Mouse (Mus musculus) spleen, adult 12 weeks (tissue): Measurements from ENCODE around the gene Ppp1ca.

ENCODE experiments used
- DNase-seq: peaks from one replicate; pipeline ENCODE4 v3.0.0; 2022; ENCODE audit warnings: low spot score

The Ppp1ca gene

DNA sequence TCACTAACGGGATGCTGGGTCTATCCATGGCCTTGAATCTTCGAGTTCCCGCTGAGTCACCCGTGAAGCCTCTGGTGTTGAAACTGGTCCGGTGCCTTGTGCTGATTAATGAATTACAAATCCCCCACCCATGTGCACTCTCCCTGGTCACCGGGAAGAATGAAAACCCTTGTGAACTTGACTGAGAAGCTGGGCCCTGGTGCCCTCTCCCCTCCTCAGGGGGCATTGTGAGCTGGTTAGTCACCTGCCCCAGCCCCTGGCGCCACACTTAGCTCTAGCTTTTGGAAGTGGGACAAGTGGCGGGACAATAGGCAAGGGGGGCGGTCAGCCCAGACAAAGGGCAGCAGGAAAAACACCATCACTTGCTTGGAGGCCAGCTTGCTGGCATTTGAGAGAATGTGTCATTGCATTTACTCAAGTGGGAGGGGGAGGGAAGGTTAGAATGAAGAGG lies 21.7 kb downstream of the Ppp1ca start:
- DNase-seq: no peak

DNA sequence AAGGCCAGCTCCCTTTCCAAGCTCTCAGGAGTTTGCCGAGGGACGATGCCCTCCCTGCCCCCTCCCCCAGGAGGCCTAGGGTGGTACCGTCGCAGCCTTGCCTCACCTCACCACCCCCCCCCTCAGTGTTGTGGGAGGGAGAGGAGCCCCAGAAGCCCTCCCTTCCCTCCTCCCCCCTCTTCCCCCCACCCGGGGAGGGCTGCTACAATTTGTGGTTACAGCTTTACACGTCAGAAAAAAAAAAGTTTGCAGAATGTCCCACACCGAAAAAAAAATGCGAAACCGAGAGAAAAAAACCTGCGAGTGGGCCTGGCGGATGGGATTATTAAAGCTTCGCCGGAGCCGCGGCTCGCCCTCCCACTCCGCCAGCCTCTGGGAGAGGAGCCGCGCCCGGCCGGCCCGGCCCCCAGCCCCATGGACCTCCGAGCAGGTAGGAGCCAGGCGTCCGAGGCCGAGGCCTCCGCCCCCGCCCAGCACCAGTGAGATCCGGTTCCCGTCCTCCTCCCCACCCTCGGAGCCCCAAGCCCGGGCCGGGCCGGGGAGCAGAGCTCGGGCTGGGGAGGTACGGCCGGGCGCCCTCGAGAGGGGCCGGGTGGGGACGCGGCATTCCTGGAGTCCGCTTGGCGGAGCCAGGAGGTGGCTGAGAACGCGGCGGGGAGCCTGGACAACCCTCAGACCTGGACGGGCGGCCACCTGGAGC lies 22.4 kb downstream of the Ppp1ca start, which contains the start of the genes Clcf1 and AC109138.7:
TSS of gene Clcf1 (plus strand) at position 168 of the 700 bp plus-strand sequence.
TSS of gene AC109138.7 (plus strand) at position 287 of the 700 bp plus-strand sequence.
- DNase-seq: peak; percentile 56

DNA sequence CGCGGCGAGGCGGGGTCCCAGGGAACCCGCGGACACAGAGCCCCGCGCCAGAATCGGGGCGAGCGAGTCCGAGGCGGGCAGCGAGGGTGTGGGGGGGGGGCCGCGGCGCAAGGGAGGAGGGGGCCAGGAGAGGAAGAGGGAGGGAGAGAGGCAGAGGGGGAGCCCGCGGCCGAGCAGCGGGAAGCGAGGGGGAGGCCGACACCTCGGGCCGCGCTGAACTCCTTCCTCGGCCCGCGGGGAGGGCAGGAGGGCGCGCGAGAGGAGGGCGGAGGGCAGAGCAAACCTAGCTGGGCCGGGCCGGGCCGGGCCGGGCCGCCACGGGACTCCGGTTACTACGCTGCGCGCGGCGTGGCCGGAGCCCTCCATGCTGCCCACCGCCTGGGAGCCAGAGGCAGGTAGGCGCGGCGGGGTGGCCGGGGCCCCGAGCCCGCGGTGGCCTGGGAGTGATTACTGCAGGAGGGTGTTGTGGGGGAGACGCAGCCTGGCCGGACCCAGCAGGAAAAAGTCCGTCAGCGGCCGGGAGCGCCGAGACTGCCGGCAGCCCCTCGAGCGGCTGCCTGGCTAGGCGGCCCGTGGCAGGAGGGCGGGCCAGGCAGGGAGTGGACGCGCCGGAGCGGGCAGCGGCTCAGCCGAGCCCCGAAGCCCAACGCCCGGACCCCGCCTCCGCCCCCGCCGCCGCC lies 23.0 kb downstream of the Ppp1ca start:
- no peak for DNase-seq

DNA sequence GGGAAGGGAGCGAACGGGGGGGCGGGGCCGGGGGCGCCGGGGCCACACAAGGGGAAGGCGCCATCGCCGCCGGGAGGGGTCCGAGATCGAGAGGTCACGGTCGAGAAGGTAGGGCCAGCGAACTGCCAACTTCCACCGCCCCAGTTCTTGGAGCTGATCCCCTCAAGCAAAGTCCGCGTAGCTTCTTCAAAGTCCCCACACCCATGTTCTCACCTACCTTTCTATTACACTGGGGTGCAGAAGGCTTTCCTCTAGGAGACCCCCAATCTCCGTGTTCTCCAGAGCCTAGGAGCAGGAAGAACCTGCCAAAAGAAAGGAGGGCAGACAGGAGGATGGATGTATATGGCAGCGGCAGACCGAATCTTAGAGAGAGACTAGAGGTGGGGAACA lies 23.6 kb downstream of the Ppp1ca start:
- DNase-seq: no peak

DNA sequence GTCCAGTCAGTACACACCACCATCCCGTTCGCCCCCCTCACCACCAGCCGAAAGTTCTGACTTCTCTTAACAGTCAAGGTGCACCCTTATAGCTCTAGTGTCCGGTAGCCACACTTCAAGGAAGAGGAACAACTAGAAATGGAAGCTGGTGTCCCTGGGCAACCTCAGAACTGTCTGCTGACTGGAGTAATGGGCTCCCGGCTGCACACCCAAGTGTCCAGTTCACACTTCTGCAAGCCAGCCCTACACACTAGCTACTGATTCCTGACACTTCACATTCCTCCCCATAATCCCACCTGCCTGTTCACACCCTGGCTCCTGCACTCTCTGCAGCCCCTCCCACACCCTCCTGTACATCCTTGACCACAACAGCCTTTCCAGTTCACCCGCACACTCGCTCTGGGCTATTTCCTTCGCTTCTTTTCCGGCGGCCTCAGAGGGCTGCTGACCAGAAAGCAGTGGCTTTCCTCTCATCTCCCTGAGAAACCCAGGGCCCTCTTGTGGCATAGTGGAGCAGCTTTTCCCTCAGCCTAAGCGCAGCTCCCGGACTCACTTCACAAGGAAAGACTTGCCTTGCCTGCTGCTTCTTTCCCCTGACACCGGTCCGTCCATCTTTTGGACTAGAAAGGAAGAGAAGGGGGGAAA lies 24.3 kb downstream of the Ppp1ca start:
- no peak for DNase-seq

DNA sequence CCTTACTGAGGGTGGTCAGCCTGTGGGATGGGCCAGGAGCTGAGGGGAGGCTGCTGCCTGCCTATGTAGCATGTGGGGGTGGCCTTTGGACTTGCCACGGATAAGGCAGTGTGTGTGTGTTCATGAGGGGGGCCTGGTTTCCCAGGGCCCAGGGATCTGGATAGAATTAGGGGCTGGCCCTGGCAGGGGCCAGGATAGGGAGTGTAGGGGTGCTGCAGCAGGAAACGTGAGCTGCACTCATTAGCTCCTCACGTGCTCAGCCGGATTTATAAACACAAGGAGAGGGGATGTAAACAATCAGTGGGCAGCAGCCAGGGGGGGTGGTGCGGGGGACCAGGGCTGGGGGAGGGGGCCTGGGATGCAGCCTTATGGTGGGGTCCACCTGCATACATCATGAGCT lies 25.3 kb downstream of the Ppp1ca start:
- no peak for DNase-seq

DNA sequence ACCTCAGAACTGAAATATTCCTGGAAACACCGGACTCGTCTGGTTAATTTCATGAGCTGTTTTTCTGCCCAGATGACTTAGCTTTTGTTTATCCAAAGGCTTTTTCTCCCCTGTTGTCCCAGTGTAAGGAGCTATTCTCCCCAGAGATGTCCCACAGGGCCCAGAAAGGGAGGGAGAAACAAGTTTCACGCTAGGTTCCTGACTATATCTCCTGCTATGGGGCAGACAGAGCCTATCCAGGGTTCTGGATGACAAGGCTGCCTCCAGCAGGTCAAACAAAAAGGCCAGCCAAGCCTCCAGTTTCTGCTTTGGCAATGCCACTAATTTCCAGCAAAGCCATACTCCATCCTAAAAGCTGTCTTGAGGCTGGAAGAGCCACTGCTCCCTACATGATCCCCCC lies 26.0 kb downstream of the Ppp1ca start:
- DNase-seq: no peak

DNA sequence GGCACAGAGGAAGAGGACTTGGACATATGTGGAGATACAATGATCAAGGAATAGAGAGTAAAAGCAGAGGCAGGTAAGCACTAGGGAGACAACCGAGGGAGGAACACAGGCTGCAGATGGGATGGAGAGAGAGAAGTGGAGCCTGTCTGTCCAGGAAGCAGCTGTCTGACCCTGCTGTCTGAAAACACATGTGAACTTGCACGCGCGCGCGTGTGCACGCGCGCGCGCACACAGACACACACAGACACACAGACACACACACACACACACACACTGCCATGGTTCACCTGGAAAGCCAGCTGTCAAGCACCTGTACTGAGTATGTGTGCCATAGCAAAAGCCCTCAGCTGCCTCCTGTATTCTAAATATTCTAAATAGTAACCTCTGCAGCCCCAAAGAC lies 26.4 kb downstream of the Ppp1ca start:
- no peak for DNase-seq

DNA sequence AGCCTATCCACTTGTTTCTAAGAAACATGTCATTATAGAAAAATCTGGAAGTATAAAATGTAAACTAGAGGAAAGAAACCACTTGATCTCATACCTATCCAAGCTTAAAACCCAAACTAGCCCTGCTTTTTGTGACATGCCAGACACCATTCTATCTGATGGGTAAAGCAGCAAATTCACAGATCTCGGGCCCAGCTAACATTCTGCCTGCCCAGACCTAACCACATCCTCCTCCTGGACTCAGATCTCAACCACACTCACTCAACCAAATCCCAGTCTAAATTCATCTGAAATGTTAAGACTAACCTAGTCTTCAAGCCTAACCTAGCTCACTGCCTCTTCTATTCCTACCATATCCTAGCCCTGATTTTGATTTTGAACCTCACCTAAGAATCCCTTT lies 26.9 kb downstream of the Ppp1ca start:
- no peak for DNase-seq

DNA sequence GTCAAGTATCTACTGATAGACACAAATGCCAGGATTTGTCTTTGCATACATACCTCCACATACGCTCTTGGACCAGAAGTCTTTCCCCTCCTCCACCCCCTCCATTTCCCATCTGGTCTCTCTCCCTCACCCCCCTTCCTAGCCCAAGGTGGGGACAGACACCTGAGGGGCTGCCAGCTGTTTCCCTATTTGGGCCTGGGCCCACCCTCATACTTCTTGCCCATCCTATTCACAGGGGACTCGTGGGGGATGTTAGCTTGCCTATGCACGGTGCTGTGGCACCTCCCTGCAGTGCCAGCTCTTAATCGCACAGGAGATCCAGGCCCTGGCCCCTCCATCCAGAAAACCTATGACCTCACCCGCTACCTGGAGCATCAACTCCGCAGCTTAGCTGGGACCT lies 28.1 kb downstream of the Ppp1ca start:
- DNase-seq: no peak

DNA sequence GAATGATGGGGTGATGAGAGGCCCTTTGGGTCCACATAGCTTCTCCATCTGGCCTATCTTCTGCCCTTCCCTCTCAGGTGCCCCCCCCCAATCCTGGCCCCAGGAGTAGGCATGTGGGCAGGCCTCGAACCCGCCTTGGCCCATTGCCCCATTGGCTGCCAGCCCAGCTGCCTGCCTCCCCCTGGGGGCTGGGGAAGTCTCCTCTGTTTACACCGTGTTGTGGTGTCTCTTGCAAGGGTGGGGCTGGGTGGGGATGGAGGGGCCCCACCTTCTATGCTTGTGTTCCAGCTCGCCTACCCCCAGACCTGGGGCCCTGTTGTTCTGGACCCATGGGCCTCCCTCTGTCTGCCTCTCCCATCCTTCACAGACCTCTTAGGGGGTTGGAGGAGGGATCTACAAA lies 28.6 kb downstream of the Ppp1ca start:
- no peak for DNase-seq

DNA sequence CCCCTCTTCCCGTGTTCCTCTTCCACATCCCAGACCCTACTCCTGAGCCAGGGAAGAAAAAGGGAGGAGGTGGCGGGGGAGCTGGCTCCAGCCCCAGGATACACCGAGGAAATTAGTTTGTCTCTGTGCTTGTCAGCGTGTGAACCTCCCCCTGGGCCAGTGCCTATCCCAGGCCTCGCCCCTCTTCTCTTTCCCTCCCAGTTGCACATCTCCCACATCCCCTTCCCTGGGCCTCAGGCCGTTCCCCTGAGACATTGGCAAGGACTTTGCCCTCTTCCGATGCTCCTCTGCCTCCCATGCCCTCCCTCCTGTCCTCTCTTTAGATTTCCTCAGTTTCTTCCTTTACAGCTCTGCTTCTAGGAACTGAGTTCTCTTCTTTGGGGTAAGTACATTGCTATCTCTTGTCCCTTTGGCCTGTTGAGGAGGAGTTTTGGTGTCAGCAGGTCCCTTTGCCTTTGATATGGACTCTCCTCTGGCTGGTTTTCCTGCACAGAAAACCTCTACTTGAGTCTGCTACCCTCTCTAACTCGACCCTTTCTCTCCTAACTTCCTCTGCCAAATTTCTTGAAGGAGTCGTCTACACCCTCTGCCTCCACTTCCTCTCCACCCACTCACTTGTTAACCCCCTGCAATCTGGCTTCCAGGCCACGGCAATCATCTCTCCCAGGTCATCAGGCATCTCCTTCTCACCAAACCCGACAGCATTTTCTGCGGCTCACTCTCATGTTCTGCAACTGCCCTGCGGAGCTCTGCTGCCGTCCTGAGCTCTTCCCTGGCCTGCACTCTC lies 29.3 kb downstream of the Ppp1ca start:
- no peak for DNase-seq

DNA sequence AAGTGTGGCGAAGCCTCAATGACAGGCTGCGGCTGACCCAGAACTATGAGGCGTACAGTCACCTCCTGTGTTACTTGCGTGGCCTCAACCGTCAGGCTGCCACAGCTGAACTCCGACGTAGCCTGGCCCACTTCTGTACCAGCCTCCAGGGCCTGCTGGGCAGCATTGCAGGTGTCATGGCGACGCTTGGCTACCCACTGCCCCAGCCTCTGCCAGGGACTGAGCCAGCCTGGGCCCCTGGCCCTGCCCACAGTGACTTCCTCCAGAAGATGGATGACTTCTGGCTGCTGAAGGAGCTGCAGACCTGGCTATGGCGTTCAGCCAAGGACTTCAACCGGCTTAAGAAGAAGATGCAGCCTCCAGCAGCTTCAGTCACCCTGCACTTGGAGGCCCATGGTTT lies 30.3 kb downstream of the Ppp1ca start:
- DNase-seq: no peak

DNA sequence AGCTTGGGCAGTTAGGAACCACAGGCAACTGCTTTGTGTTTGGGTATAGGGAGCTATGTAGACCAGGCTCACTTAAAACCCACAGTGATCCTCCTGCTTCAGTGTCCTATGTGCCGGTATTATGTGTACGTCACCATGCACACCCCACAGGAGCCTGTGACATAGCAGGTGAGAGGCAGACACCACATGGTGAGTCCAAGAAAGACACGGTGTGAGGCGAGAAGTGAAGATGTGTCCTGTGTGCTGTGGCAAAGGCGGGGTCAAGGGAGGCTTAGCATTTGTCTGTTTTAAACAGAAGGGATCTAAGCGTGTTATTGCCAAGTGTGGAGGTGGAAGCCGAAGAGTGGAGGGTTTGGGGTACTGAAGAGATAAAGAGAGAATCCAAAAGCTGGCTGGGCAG lies 34.9 kb downstream of the Ppp1ca start:
- no peak for DNase-seq

DNA sequence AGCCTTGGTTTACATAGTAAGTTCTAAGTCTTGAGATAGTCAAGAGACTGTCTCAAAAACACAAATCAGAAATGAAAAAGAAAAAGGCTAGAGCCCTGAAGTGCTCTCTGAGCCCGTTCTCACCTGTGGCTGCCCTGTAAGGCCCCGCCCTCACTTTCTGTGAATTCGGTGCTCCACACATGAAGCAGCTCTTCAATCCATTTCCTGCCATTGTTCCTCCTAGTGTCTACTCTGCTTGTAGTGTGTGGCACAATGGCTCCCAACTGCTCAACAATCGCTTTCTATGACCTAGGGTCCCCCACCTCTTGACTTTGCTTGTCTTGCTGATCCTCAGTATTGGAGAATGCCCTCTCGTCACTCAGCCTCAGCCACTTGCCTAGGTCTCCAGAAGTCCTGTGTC lies 35.6 kb downstream of the Ppp1ca start:
- no peak for DNase-seq

DNA sequence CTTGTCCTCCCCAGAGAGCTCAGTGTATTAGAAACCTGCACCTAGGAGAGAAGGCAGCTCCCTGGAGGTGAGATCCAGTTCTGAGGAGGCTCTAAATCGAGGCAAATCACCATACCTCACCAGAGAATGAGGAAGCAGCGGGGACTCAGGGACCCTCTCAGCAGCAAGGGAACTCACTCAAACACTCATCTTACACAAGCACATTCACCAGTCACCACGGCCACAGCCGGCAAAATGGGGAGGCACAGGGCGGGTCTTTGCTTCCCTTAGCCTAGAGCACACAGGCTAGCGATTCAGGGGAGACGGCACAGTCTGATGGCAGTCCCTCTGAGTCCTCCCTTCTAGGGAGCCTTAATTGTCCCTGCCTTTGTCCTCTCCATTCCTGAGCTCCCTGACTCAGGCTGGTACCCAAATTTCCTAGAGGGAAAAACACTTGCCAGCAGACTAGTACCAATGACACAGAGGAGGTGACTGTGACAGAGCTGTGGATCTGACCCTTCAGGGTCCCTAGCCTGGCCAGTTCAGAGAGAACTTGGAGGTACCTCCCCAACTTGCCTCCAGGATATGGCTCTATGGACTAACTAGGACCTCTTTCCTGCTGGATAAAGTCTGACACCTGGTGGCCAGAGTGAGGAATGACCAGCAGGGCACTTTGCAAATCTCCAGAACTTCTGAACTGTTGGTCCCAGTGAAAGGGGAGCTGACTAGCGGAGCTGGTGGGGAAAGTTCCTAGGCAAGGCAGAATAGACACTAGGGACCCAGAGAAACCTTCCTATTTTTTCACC lies 36.2 kb downstream of the Ppp1ca start:
- peak; percentile 40 for DNase-seq

DNA sequence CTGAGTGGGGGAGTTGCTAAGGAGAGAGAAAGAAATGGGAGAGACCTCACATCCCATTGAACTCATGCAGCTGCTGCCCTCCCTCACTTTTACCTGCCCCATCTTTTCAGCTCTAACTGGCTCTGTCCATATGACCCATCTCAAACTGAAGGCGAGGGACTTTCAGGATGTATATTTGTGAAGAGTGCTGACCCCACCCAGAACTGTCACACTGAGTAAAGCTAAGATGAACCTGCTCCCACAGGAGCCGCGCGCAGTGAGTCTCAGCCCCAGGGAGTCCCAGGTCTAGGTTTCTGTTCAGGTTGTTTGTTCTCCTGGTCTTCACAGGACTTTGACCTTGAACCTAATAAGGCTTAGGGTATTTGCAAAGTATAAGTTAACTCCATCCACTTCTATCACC lies 37.0 kb downstream of the Ppp1ca start:
- no peak for DNase-seq

DNA sequence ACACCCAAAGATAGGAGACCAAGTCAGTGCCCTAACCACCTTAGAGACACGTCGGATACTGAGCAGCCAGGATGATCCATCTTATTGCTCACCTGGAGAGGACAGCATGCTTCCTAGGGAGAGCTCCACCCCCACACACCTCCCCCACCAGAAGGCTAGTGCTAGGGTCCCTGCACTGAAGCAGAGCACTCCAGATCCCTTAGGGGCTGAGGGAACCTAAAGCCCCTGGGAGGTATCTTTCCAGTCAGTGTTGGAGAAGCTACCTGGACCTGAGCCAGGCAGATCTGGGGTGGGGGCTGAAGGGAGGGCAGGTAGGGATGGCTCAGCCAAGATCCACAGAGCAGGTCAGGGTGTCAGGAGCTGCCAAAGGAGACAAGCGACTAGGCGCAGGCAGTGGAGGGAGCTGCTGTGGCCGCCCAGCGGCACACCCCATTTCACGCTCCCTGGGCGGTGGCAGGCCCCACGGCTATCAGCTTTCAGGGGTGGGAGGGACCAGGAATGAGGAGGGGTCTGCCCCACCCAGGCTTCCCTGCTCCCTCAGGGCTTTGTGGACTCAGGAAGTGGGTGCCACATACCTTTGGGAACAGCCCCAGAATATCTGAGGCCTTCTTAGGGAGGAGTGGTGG lies 37.7 kb downstream of the Ppp1ca start:
- DNase-seq: no peak

DNA sequence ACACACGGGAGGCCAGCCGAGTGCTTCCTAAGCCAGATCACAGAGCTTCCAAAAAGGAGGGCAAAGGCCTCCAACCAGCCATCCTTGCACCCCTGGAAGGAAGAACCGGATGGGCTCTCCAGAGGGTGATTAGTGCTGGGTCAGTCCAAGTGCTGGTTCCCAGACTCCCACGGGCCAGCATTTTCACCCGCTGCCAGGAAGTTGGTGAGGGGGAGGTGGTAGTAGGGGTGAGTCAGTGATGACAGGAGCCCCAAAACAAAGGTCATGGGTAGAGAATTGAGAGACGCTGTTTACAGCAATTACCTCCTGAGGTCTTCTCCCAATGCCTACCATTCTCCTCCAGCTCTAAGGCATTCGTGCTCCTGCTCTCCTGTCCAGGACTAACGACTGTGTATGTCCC lies 38.5 kb downstream of the Ppp1ca start:
- DNase-seq: no peak

DNA sequence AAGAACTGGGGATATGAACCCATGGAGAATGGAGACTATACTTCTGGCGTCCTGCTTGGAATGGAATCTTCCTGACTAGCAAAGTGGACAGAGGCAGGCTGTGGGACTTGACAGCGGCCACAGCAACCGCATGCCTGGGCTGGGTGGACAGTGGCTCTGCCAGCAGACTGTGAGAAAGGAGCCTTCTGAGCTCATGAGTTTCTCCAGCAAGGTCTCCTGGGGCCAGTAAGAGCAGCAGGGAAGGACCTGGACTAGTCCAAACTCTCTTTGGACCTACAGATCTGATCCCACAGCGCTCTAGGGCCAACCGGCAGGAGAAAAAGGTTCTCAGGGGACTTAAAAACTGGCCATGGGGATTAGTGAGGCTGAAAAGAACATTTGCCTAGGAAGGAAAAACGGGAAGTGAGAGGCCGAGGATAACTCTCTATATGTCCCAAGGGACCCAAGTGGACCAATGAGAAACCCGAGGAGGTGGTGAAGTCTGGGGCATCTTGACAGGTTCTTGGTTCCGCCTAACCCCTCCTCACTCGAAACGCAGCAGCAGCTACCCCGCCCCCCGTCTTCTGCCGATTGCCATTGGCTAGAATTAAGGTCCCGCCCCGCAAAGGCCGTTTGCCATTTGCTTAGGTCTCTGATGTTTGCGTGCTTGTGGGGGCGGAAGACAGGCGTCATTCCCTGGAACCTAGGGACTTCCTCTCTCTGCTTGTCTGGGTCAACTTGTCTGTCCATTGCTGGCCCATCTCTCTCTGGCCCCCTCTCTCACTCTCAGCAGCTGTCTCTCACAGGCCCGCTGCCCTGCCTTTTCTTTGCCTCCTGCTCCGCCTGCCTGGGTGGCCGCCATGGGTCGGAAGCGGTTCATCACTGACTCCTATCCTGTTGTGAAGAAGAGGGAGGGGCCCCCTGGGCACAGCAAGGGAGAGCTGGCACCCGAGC lies 39.7 kb downstream of the Ppp1ca start, which contains the start of gene Pold4:
TSS of gene Pold4 (plus strand) at position 647 of the 933 bp plus-strand sequence.
- DNase-seq: peak; percentile 88
